Mouse (Mus musculus): ENCODE measurements at regions not wholly inside any gene's neighbourhood (a gene's known extent, or its start where the extent isn't known, plus 50 kb on each side); places are given as distances from the start of the nearest gene placed in this dataset.

GRCm38 (mm10) chr5:75500654-75501416 is 73.9 kb upstream of the Kit start:
- Histone ChIP-seq H3K4me1 (ENCODE audit: control insufficient read depth, insufficient read depth, low read length) (peaks cover 2% of the 10 kb centered on the region), H3K27me3 (ENCODE audit: control insufficient read depth, insufficient read depth, low read length) (no peaks in the 10 kb centered on the region), H3K4me3 (no peak overlapping the region), H3K36me3 (ENCODE audit: control insufficient read depth, insufficient read depth, low read length) (no peaks in the 10 kb centered on the region), H3K27ac (no peak overlapping the region), H3K79me2 (replicated peaks; ENCODE audit: control insufficient read depth, insufficient read depth, low read length) (no peaks in the 10 kb centered on the region), H3K9ac (ENCODE audit: low read depth, low read length) (no peak overlapping the region)
- intact Hi-C loops (cut with DNase I) = no loop called here
- TF ChIP-seq EP300 (IDR thresholded peaks at IDR 0.05; ENCODE audit: insufficient read depth, low read depth, low read length) (no peak), POLR2A (IDR thresholded peaks at IDR 0.05; ENCODE audit: insufficient read depth, low read depth, low read length) (no peak), CTCF (IDR thresholded peaks at IDR 0.05) (no peak)
- 39% methylated on average over 8 of the region's 8 CpGs for WGBS
- no peak for DNase-seq

- WGBS = 65% methylated on average over 3 of the region's 3 CpGs
- H3K27me3 ChIP-seq (ENCODE audit: control insufficient read depth, insufficient read depth, low read length) = no peaks in the 10 kb centered on the region
- H3K9ac ChIP-seq (ENCODE audit: low read depth, low read length) = no peak overlapping the region
- H3K4me1 ChIP-seq (ENCODE audit: control insufficient read depth, insufficient read depth, low read length) = peaks cover 2% of the 10 kb centered on the region
- H3K27ac ChIP-seq = no peak overlapping the region
- H3K36me3 ChIP-seq (ENCODE audit: control insufficient read depth, insufficient read depth, low read length) = no peaks in the 10 kb centered on the region
- TF ChIP-seq EP300 (IDR thresholded peaks at IDR 0.05; ENCODE audit: insufficient read depth, low read depth, low read length) (no peak), CTCF (IDR thresholded peaks at IDR 0.05) (no peak), POLR2A (IDR thresholded peaks at IDR 0.05; ENCODE audit: insufficient read depth, low read depth, low read length) (no peak)
- no peak for DNase-seq
- H3K4me3 ChIP-seq = no peak overlapping the region
- H3K79me2 ChIP-seq (replicated peaks; ENCODE audit: control insufficient read depth, insufficient read depth, low read length) = no peaks in the 10 kb centered on the region
- intact Hi-C loops (cut with DNase I) = no loop called here
Measured at GRCm38 (mm10) chr5:75503673-75504072, 71.0 kb upstream of the Kit start.

- H3K4me1 ChIP-seq (ENCODE audit: control insufficient read depth, insufficient read depth, low read length) = peaks cover 2% of the 10 kb centered on the region
- no peaks in the 10 kb centered on the region for H3K36me3 ChIP-seq (ENCODE audit: control insufficient read depth, insufficient read depth, low read length)
- no peak overlapping the region for H3K9ac ChIP-seq (ENCODE audit: low read depth, low read length)
- H3K79me2 ChIP-seq (replicated peaks; ENCODE audit: control insufficient read depth, insufficient read depth, low read length) = no peaks in the 10 kb centered on the region
- TF ChIP-seq CTCF (IDR thresholded peaks at IDR 0.05) = no peak
- no peak for TF ChIP-seq POLR2A (IDR thresholded peaks at IDR 0.05; ENCODE audit: insufficient read depth, low read depth, low read length)
- TF ChIP-seq EP300 (IDR thresholded peaks at IDR 0.05; ENCODE audit: insufficient read depth, low read depth, low read length) = no peak
- no peaks in the 10 kb centered on the region for H3K27me3 ChIP-seq (ENCODE audit: control insufficient read depth, insufficient read depth, low read length)
- intact Hi-C loops (cut with DNase I) = no loop called here
- 71% methylated on average over 20 of the region's 20 CpGs for WGBS
- no peak for DNase-seq
- H3K27ac ChIP-seq = no peak overlapping the region
- no peak overlapping the region for H3K4me3 ChIP-seq
Measured at GRCm38 (mm10) chr5:75512521-75513422, 61.9 kb upstream of the Kit start.

- Histone ChIP-seq H3K9ac (ENCODE audit: low read depth, low read length) (no peak overlapping the region), H3K36me3 (ENCODE audit: control insufficient read depth, insufficient read depth, low read length) (no peaks in the 10 kb centered on the region), H3K4me1 (ENCODE audit: control insufficient read depth, insufficient read depth, low read length) (no peaks in the 10 kb centered on the region), H3K79me2 (replicated peaks; ENCODE audit: control insufficient read depth, insufficient read depth, low read length) (no peaks in the 10 kb centered on the region), H3K4me3 (no peak overlapping the region), H3K27ac (no peak overlapping the region), H3K27me3 (ENCODE audit: control insufficient read depth, insufficient read depth, low read length) (no peaks in the 10 kb centered on the region)
- TF ChIP-seq EP300 (IDR thresholded peaks at IDR 0.05; ENCODE audit: insufficient read depth, low read depth, low read length) (no peak), CTCF (IDR thresholded peaks at IDR 0.05) (no peak)
- no peak for DNase-seq
- intact Hi-C loops (cut with DNase I) = no loop called here
- 48% methylated on average over 8 of the region's 8 CpGs for WGBS
Measured at GRCm38 (mm10) chr5:75518213-75518612, 56.5 kb upstream of the Kit start.

- TF ChIP-seq EP300 (IDR thresholded peaks at IDR 0.05; ENCODE audit: insufficient read depth, low read depth, low read length) (no peak), POLR2A (IDR thresholded peaks at IDR 0.05; ENCODE audit: insufficient read depth, low read depth, low read length) (no peak), CTCF (IDR thresholded peaks at IDR 0.05) (no peak)
- H3K4me3 ChIP-seq = no peak overlapping the region
- no peaks in the 10 kb centered on the region for H3K4me1 ChIP-seq (ENCODE audit: control insufficient read depth, insufficient read depth, low read length)
- H3K79me2 ChIP-seq (replicated peaks; ENCODE audit: control insufficient read depth, insufficient read depth, low read length) = no peaks in the 10 kb centered on the region
- DNase-seq = no peak
- no peak overlapping the region for H3K27ac ChIP-seq
- WGBS = 86% methylated on average over 4 of the region's 4 CpGs
- H3K27me3 ChIP-seq (ENCODE audit: control insufficient read depth, insufficient read depth, low read length) = no peaks in the 10 kb centered on the region
- H3K36me3 ChIP-seq (ENCODE audit: control insufficient read depth, insufficient read depth, low read length) = no peaks in the 10 kb centered on the region
- H3K9ac ChIP-seq (ENCODE audit: low read depth, low read length) = no peak overlapping the region
- intact Hi-C loops (cut with DNase I) = no loop called here
Measured at GRCm38 (mm10) chr5:75523041-75523678, 51.6 kb upstream of the Kit start.

Measured in heart, adult 2 months (tissue).